Mouse (Mus musculus): Measurements from ENCODE around the gene Cnbd2.

- no peak for TF ChIP-seq CTCF (IDR thresholded peaks at IDR 0.05; ENCODE audit: borderline replicate concordance, control insufficient read depth, extremely low read depth, insufficient read depth, low read length, poor library complexity)
- no peak for TF ChIP-seq POLR2A (IDR thresholded peaks at IDR 0.05; ENCODE audit: control insufficient read depth, extremely low read depth, insufficient read depth, low read length, poor library complexity)
Observed at GRCm38 (mm10) chr2:156396096-156396495, 84.0 kb downstream of the Cnbd2 start.
